Mouse (Mus musculus): ENCODE measurements at regions not wholly inside any gene's neighbourhood (a gene's known extent, or its start where the extent isn't known, plus 50 kb on each side); places are given as distances from the start of the nearest gene placed in this dataset.

- TF ChIP-seq CEBPB (IDR thresholded peaks at IDR 0.05; ENCODE audit: insufficient read depth, poor library complexity, severe bottlenecking) (no peak), MYOG (IDR thresholded peaks at IDR 0.05; ENCODE audit: control insufficient read depth in 1 of 3, insufficient read depth in 1 of 3, insufficient read length in 2 of 3, low read depth in 2 of 3) (no peak), MYOD1 (IDR thresholded peaks at IDR 0.05; ENCODE audit: control insufficient read depth in 1 of 3, insufficient read length in 2 of 3, low read depth in 2 of 3) (no peak), REST (IDR thresholded peaks at IDR 0.05; ENCODE audit: insufficient read depth, insufficient read length) (no peak)
These were observed 292.8 kb upstream of the Tenm3 start for GRCm38 (mm10) chr8:49136503-49137044.

Data from myocyte (in vitro differentiated cells).